Mouse (Mus musculus) myocyte (in vitro differentiated cells): ENCODE results near the gene Plcb4.

Experiments used
- CEBPB ChIP-seq: IDR thresholded peaks from 2 replicates; pipeline ENCODE4 v1.6.1; 2011; ENCODE audit warnings: mild to moderate bottlenecking, moderate library complexity; ENCODE audit not compliant: poor library complexity, insufficient read depth, severe bottlenecking
- E2F4 ChIP-seq: IDR thresholded peaks from one replicate; pipeline ENCODE4 v1.6.1; 2011; ENCODE audit warnings: mild to moderate bottlenecking, control low read depth, moderate library complexity; ENCODE audit not compliant: insufficient read depth
- MYOD1 ChIP-seq, 3 experiments: IDR thresholded peaks; one replicate each; pipeline ENCODE4 v1.6.1; 2011; ENCODE audit warnings: control low read depth in 2 of 3, low read depth in 2 of 3, mild to moderate bottlenecking in 2 of 3, moderate library complexity in 1 of 3; ENCODE audit not compliant: insufficient read length in 2 of 3, control insufficient read depth in 1 of 3
- POLR2A ChIP-seq: IDR thresholded peaks from one replicate; pipeline ENCODE4 v1.6.1; 2011; ENCODE audit warnings: low read depth, mild to moderate bottlenecking, control low read depth, moderate library complexity; ENCODE audit not compliant: insufficient read length
- SRF ChIP-seq: IDR thresholded peaks from one replicate; pipeline ENCODE4 v1.6.1; 2011; ENCODE audit warnings: low read depth; ENCODE audit not compliant: control insufficient read depth, insufficient read length
- TCF12 ChIP-seq: IDR thresholded peaks from one replicate; pipeline ENCODE4 v1.6.1; 2011; ENCODE audit warnings: mild to moderate bottlenecking, control low read depth; ENCODE audit not compliant: poor library complexity, insufficient read depth, severe bottlenecking
- USF1 ChIP-seq: IDR thresholded peaks from one replicate; pipeline ENCODE4 v1.6.1; 2011; ENCODE audit warnings: low read depth, mild to moderate bottlenecking, control low read depth, moderate library complexity

GRCm38 (mm10) chr2:135968159-135968558 is 309.3 kb downstream of the Plcb4 start:
- TF ChIP-seq SRF (no peak), MYOD1 (IDR thresholded peaks at IDR 0.05; ENCODE audit: control insufficient read depth in 1 of 3, insufficient read length in 2 of 3, low read depth in 2 of 3) (no peak), POLR2A (no peak), USF1 (no peak), CEBPB (no peak), E2F4 (no peak), TCF12 (no peak)
